Mouse (Mus musculus) thymus, postnatal 0 days (tissue): ENCODE results near the gene Robo4. TPM values are rescaled to one million over a fixed set of nuclear protein-coding genes. Genes with fewer than 3 reads are reported as not detected.

Experiments
- DNase-seq: peaks from one replicate; pipeline ENCODE4 v3.0.0-alpha.2; 2015; ENCODE audit warnings: low spot score
- polyA plus RNA-seq: library from polyadenylated mRNA; unstranded; fragments of >200 nt; fragmentation: Nextera tagmentation; extraction: Ambion mirVana; gene quantifications from 2 replicates; pipeline ENCODE4 v1.2.1, GENCODE M21; 2015

Gene Robo4
- polyA plus RNA-seq, 1 experiment from 2014 or later: 3.4 TPM

- no peak for DNase-seq
Measured at GRCm38 (mm10) chr9:37400585-37400984, 1.1 kb upstream of the Robo4 start.

GRCm38 (mm10) chr9:37402501-37402900 lies 804 bp downstream of the Robo4 start:
- no peak for DNase-seq

GRCm38 (mm10) chr9:37403011-37403410 lies 1.3 kb downstream of the Robo4 start:
- DNase-seq: no peak

- DNase-seq: peak; percentile 46
Measured at GRCm38 (mm10) chr9:37406372-37406771, 4.7 kb downstream of the Robo4 start.

GRCm38 (mm10) chr9:37407850-37408502 lies 6.3 kb downstream of the Robo4 start:
- no peak for DNase-seq

- DNase-seq: no peak
Measured at GRCm38 (mm10) chr9:37409698-37410445, 8.2 kb downstream of the Robo4 start.

GRCm38 (mm10) chr9:37412989-37413388 lies 11.3 kb downstream of the Robo4 start:
- no peak for DNase-seq

- no peak for DNase-seq
Measured at GRCm38 (mm10) chr9:37414666-37415065, 13.0 kb downstream of the Robo4 start.

- no peak for DNase-seq
Measured at GRCm38 (mm10) chr9:37418791-37419190, 17.1 kb downstream of the Robo4 start.

GRCm38 (mm10) chr9:37420676-37421075 lies 19.0 kb downstream of the Robo4 start:
- DNase-seq: peak; percentile 89

GRCm38 (mm10) chr9:37421239-37421638 lies 19.5 kb downstream of the Robo4 start:
- DNase-seq: peak; percentile 46

GRCm38 (mm10) chr9:37429326-37429725 lies 27.6 kb downstream of the Robo4 start:
- no peak for DNase-seq

GRCm38 (mm10) chr9:37430582-37430981 lies 28.9 kb downstream of the Robo4 start:
- DNase-seq: peak; percentile 87

- DNase-seq: no peak
Measured at GRCm38 (mm10) chr9:37432026-37432666, 30.4 kb downstream of the Robo4 start.

- no peak for DNase-seq
Measured at GRCm38 (mm10) chr9:37432720-37433421, 31.2 kb downstream of the Robo4 start, which contains the start of gene Robo3. Robo3 (minus strand) TSS chr9:37433246.

GRCm38 (mm10) chr9:37433823-37434560 lies 32.3 kb downstream of the Robo4 start:
- DNase-seq: no peak

- DNase-seq: no peak
Measured at GRCm38 (mm10) chr9:37434932-37435331, 33.2 kb downstream of the Robo4 start.

- DNase-seq: no peak
Measured at GRCm38 (mm10) chr9:37435616-37436015, 33.9 kb downstream of the Robo4 start.

GRCm38 (mm10) chr9:37437772-37438735 lies 36.4 kb downstream of the Robo4 start:
- DNase-seq: no peak

- no peak for DNase-seq
Measured at GRCm38 (mm10) chr9:37452401-37452800, 50.7 kb downstream of the Robo4 start.
